Mouse (Mus musculus): ENCODE measurements around the gene Atp11c. TPM values are rescaled to one million over a fixed set of nuclear protein-coding genes. Genes with fewer than 3 reads are reported as not detected.

Atp11c gene
- total and polyA plus RNA-seq, 3 experiments, result 10.6 to 12.9 TPM; not detected in 1

- no peaks in the 10 kb centered on the region for H3K36me3 ChIP-seq (ENCODE audit: control insufficient read depth in 1 of 2, insufficient read depth in 2 of 2, low read length in 2 of 2)
- H3K4me1 ChIP-seq (ENCODE audit: control insufficient read depth in 1 of 2, insufficient read depth in 2 of 2, low read length in 2 of 2), result no peaks in the 10 kb centered on the region
- H3K9ac ChIP-seq (ENCODE audit: control insufficient read depth, low read depth, low read length, poor library complexity, severe bottlenecking), result no peak overlapping the region
- H3K4me3 ChIP-seq (ENCODE audit: control insufficient read depth in 1 of 2, insufficient read depth in 1 of 2, low read depth in 2 of 2, low read length in 2 of 2), result no peak overlapping the region
- H3K27me3 ChIP-seq (ENCODE audit: control insufficient read depth in 1 of 2, insufficient read depth in 2 of 2, low read length in 2 of 2), result no peaks in the 10 kb centered on the region
- H3K9me3 ChIP-seq (replicated peaks; ENCODE audit: insufficient read depth, low read length), result no peaks in the 10 kb centered on the region
- no peak for DNase-seq (ENCODE audit: low read depth, low spot score)
- no peaks in the 10 kb centered on the region for H3K79me2 ChIP-seq (ENCODE audit: control insufficient read depth, insufficient read depth, low read length, poor library complexity)
- no peak for TF ChIP-seq EP300 (IDR thresholded peaks at IDR 0.05; ENCODE audit: low read depth in 1 of 2, low read length in 2 of 2)
- TF ChIP-seq BHLHE40 (IDR thresholded peaks at IDR 0.05; ENCODE audit: borderline replicate concordance, low read depth, low read length), result no peak
- TF ChIP-seq MAX (IDR thresholded peaks at IDR 0.05; ENCODE audit: low read length), result no peak
- TF ChIP-seq RCOR1 (IDR thresholded peaks at IDR 0.05; ENCODE audit: low read depth, low read length), result no peak
- no peak for TF ChIP-seq TBP (IDR thresholded peaks at IDR 0.05; ENCODE audit: low read depth, low read length)
- TF ChIP-seq CHD1 (IDR thresholded peaks at IDR 0.05; ENCODE audit: low read depth, low read length), result no peak
- TF ChIP-seq CHD2 (IDR thresholded peaks at IDR 0.05; ENCODE audit: low read length), result no peak
- no peak for TF ChIP-seq USF1 (IDR thresholded peaks at IDR 0.05; ENCODE audit: low read depth, low read length)
- no peak for TF ChIP-seq ZC3H11A (IDR thresholded peaks at IDR 0.05; ENCODE audit: low read depth, low read length)
- no peak for TF ChIP-seq POLR2A (IDR thresholded peaks at IDR 0.05; ENCODE audit: control insufficient read depth in 1 of 2, insufficient read depth in 1 of 2, low read depth in 1 of 2, low read length in 2 of 2, poor library complexity in 1 of 2)
- no peak for TF ChIP-seq ELF1 (IDR thresholded peaks at IDR 0.05; ENCODE audit: low read depth, low read length)
- no peak for TF ChIP-seq SIN3A (IDR thresholded peaks at IDR 0.05; ENCODE audit: low read length)
- TF ChIP-seq NRF1 (IDR thresholded peaks at IDR 0.05; ENCODE audit: insufficient read depth, low read depth, low read length, poor library complexity, severe bottlenecking), result no peak
- TF ChIP-seq MYC (IDR thresholded peaks at IDR 0.05; ENCODE audit: low read depth, low read length), result no peak
- TF ChIP-seq GATA1 (IDR thresholded peaks at IDR 0.05; ENCODE audit: low read depth, low read length), result no peak
- no peak for TF ChIP-seq KAT2A (conservative IDR thresholded peaks at IDR 0.05; ENCODE audit: low read depth, low read length)
- no peak for TF ChIP-seq MXI1 (IDR thresholded peaks at IDR 0.05; ENCODE audit: low read depth, low read length)
- no peak overlapping the region for H3K27ac ChIP-seq (ENCODE audit: control insufficient read depth, low read depth, low read length)
Measured at GRCm38 (mm10) chrX:60547444-60548304, 44.8 kb downstream of the Atp11c start.

GRCm38 (mm10) chrX:60547098-60547443 is 45.4 kb downstream of the Atp11c start:
- Histone ChIP-seq H3K27me3 (ENCODE audit: control insufficient read depth in 1 of 2, insufficient read depth in 2 of 2, low read length in 2 of 2) (no peaks in the 10 kb centered on the region), H3K27ac (ENCODE audit: control insufficient read depth, low read depth, low read length) (no peak overlapping the region), H3K79me2 (ENCODE audit: control insufficient read depth, insufficient read depth, low read length, poor library complexity) (no peaks in the 10 kb centered on the region), H3K4me1 (ENCODE audit: control insufficient read depth in 1 of 2, insufficient read depth in 2 of 2, low read length in 2 of 2) (no peaks in the 10 kb centered on the region), H3K36me3 (ENCODE audit: control insufficient read depth in 1 of 2, insufficient read depth in 2 of 2, low read length in 2 of 2) (no peaks in the 10 kb centered on the region), H3K9ac (ENCODE audit: control insufficient read depth, low read depth, low read length, poor library complexity, severe bottlenecking) (no peak overlapping the region), H3K9me3 (replicated peaks; ENCODE audit: insufficient read depth, low read length) (no peaks in the 10 kb centered on the region), H3K4me3 (ENCODE audit: control insufficient read depth in 1 of 2, insufficient read depth in 1 of 2, low read depth in 2 of 2, low read length in 2 of 2) (no peak overlapping the region)
- DNase-seq (ENCODE audit: low read depth, low spot score), result no peak
- no peak for TF ChIP-seq CTCF (IDR thresholded peaks at IDR 0.05 in 2 of 3, conservative IDR thresholded peaks at IDR 0.05 in 1 of 3; ENCODE audit: control insufficient read depth in 1 of 3, insufficient read depth in 1 of 3, low read depth in 2 of 3, low read length in 3 of 3, poor library complexity in 1 of 3, severe bottlenecking in 1 of 3)
- no peak for TF ChIP-seq NRF1 (IDR thresholded peaks at IDR 0.05; ENCODE audit: insufficient read depth, low read depth, low read length, poor library complexity, severe bottlenecking)
- no peak for TF ChIP-seq NELFE (IDR thresholded peaks at IDR 0.05; ENCODE audit: low read depth, low read length)
- no peak for TF ChIP-seq TBP (IDR thresholded peaks at IDR 0.05; ENCODE audit: low read depth, low read length)
- TF ChIP-seq ELF1 (IDR thresholded peaks at IDR 0.05; ENCODE audit: low read depth, low read length), result no peak
- TF ChIP-seq HCFC1 (IDR thresholded peaks at IDR 0.05; ENCODE audit: low read depth, low read length), result no peak
- TF ChIP-seq ETS1 (IDR thresholded peaks at IDR 0.05; ENCODE audit: low read depth, low read length), result no peak
- no peak for TF ChIP-seq JUND (IDR thresholded peaks at IDR 0.05; ENCODE audit: low read depth, low read length)
- TF ChIP-seq TAL1 (IDR thresholded peaks at IDR 0.05; ENCODE audit: low read length), result no peak

Measured in MEL (cell line).